In the genomic region with DNA sequence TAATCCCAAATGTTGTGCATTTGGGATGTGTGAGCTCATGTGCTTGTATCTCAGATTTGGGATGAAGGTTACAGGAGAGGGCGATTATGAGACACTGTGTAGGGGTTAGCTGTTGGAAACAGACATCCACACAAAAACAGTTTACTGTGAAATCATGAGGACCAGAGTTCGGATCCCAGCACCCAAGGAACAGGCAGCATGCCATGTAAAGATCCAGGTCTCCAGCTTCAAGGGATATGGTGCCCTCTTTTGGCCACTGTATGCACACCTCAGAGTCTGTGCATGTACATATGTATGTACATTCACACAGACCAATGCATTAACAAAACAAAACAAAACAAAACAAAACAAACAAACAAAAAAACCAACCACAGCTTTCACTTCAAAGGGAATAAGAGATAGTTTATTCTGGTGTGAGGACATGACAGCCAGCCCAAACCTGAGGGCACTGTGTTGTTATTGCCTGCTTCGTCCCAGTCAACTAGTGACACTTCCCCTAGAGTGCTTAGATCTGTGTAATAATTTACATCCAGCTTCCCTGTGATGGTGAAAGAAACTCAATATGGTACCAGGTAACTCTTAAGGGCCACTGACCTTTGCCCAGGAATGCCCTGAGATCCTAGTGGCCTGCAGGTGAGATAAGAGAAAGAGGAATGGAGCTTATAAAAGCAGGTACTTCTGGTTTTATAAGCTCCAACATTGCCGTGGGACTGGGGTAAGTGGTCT, we compare ENCODE assay signal across 18 mouse cellular contexts. TPM values are rescaled to one million over a fixed set of nuclear protein-coding genes. Genes with fewer than 3 reads are reported as not detected.
DNase-seq lines count a peak whose midpoint lies in the region; ATAC-seq lines count a peak whose summit lies in the region.
"Had no signal": no experiment of that assay in that cellular context is flagged by ENCODE, and none has a peak within 500 bp of the region (broad histone marks: within the 10 kb centered on the region; RNA-seq: fewer than 3 reads in every experiment).

No protein-coding gene starts in this region.

- H3K4me1 ChIP-seq in liver, embryonic 11.5 days (replicated peaks; ENCODE audit: control insufficient read depth, insufficient read depth, low read length) = peaks cover 16% of the 10 kb centered on the region; the same call in 1 of the 2 replicates

- no peak overlapping the region for H3K4me2 ChIP-seq in liver, embryonic 11.5 days

- no peak overlapping the region for H3K4me3 ChIP-seq in liver, embryonic 11.5 days (ENCODE audit: low read depth, low read length)
- H3K4me3 ChIP-seq: embryonic facial prominence, embryonic 13.5 days had no signal

- H3K36me3 ChIP-seq in liver, embryonic 11.5 days (ENCODE audit: control insufficient read depth, insufficient read depth, low read length) = no peaks in the 10 kb centered on the region
- H3K36me3 ChIP-seq: embryonic facial prominence, embryonic 13.5 days; neural tube, embryonic 13.5 days had no signal

- H3K9ac ChIP-seq in liver, embryonic 11.5 days (ENCODE audit: low read depth, low read length) = no peak overlapping the region
- H3K9ac ChIP-seq: embryonic facial prominence, embryonic 13.5 days; neural tube, embryonic 13.5 days had no signal

- H3K27me3 ChIP-seq in liver, embryonic 11.5 days (replicated peaks; ENCODE audit: control insufficient read depth, insufficient read depth, low read length) = peaks cover 8% of the 10 kb centered on the region

- peak; percentile 25 for DNase-seq in cerebellum, adult 9-11 months
- DNase-seq in liver (peak; percentile 18), 416B (ENCODE audit: low read depth) (peak; percentile 83), R1 (ENCODE audit: low read depth, low spot score) (peak; percentile 93)
- DNase-seq in liver, embryonic 11.5 days (ENCODE audit: low spot score) = no peak
- no peak for DNase-seq in left cerebral cortex, adult 9 months (ENCODE audit: low spot score in 2 of 2)
- DNase-seq: cerebellum, postnatal 14 days; heart, postnatal 4 days; kidney, adult 18-20 months; layer of hippocampus, postnatal 36 days; right cerebral cortex, adult 18-20 months; thymus, postnatal 36 days had no signal

- ATAC-seq in cerebellum, adult (ENCODE audit: insufficient number of reproducible peaks, low FRiP score, low TSS enrichment) = no peak
- ATAC-seq in liver, embryonic 11.5 days (replicated peaks; ENCODE audit: low FRiP score) = no peak
- ATAC-seq in frontal cortex, adult (ENCODE audit: low TSS enrichment) = no peak
- ATAC-seq: activated CD4-positive, CD25-positive, alpha-beta regulatory T cell, adult 4 months; forebrain, embryonic 14.5 days had no signal

- no peak overlapping the region for H3K27ac ChIP-seq in liver, embryonic 11.5 days (ENCODE audit: low read depth, low read length)
- H3K27ac ChIP-seq: embryonic facial prominence, embryonic 13.5 days; neural tube, embryonic 13.5 days had no signal

- H3K9me3 ChIP-seq in liver, embryonic 11.5 days (ENCODE audit: control insufficient read depth, low read length) = no peaks in the 10 kb centered on the region; the same call in 1 of the 2 replicates
- H3K9me3 ChIP-seq: embryonic facial prominence, embryonic 13.5 days; neural tube, embryonic 13.5 days had no signal

- 74% methylated on average over 4 of the region's 4 CpGs for WGBS in liver, embryonic 11.5 days

RNA-seq across cellular contexts. Expression of gene Irgm1, which starts 20.1 kb away (rescaled TPM):
- polyA plus RNA-seq in liver, embryonic 11.5 days (2014; fragmentation: Nextera tagmentation; extraction: Ambion mirVana) = 15.2 and 17.2 TPM in 2 replicates

RNA-seq across cellular contexts. Expression of gene Gm12184, which starts 25.0 kb away (rescaled TPM):
- 6.2 and 7.6 TPM in 2 replicates for polyA plus RNA-seq in liver, embryonic 11.5 days (2014; fragmentation: Nextera tagmentation; extraction: Ambion mirVana)

RNA-seq across cellular contexts. Expression of gene Trim7, which starts 25.5 kb away (rescaled TPM):
- 0.18 and 0.38 TPM in 2 replicates for polyA plus RNA-seq in liver, embryonic 11.5 days (2014; fragmentation: Nextera tagmentation; extraction: Ambion mirVana)

RNA-seq across cellular contexts. Expression of gene Trim41, which starts 34.3 kb away (rescaled TPM):
- 3.5 and 4.5 TPM in 2 replicates for polyA plus RNA-seq in liver, embryonic 11.5 days (2014; fragmentation: Nextera tagmentation; extraction: Ambion mirVana)

RNA-seq across cellular contexts. Expression of gene Gm5431, which starts 50.6 kb away (rescaled TPM):
- 0.16 and 0.30 TPM in 2 replicates for polyA plus RNA-seq in liver, embryonic 11.5 days (2014; fragmentation: Nextera tagmentation; extraction: Ambion mirVana)

Comparison
In these comparisons a context has a peak if more than half of its experiments do, and no peak if none do; other contexts are left out.
1. DNase-seq: peak in cerebellum, adult 9-11 months (single experiment), liver (single experiment), 416B (single experiment) and R1 (single experiment); none in liver, embryonic 11.5 days (single experiment) and left cerebral cortex, adult 9 months (0 of 2).